In genomic region chr11:79087731-79088311, GRCm38 (mm10) we compare ENCODE assay signal across 10 mouse cellular contexts. TPM values are rescaled to one million over a fixed set of nuclear protein-coding genes. Genes with fewer than 3 reads are reported as not detected.
DNase-seq lines count a peak whose midpoint lies in the region; ATAC-seq and TF ChIP-seq lines count a peak whose summit lies in the region.
"Had no signal": no experiment of that assay in that cellular context is flagged by ENCODE, and none has a peak within 500 bp of the region (broad histone marks: within the 10 kb centered on the region; RNA-seq: fewer than 3 reads in every experiment).

No protein-coding gene starts in this region.

- no peaks in the 10 kb centered on the region for H3K36me3 ChIP-seq in forebrain, embryonic 10.5 days (replicated peaks)
- H3K36me3 ChIP-seq in forebrain, embryonic 11.5 days (ENCODE audit: control insufficient read depth, insufficient read depth, low read length), result no peaks in the 10 kb centered on the region
- H3K36me3 ChIP-seq in lung, postnatal 0 days (ENCODE audit: insufficient read depth, low read length), result no peaks in the 10 kb centered on the region
- H3K36me3 ChIP-seq in small intestine, adult 2 months (ENCODE audit: control insufficient read depth, insufficient read depth, low read length), result peaks cover 1% of the 10 kb centered on the region; the same call in 1 of the 2 replicates

- DNase-seq in forebrain, embryonic 10.5 days (ENCODE audit: extremely low spot score, low spot score), result no peak
- DNase-seq in forebrain, embryonic 11.5 days (ENCODE audit: low spot score), result no peak
- peak; percentile 72 for DNase-seq in lung, postnatal 0 days (ENCODE audit: low spot score)
- DNase-seq in lung, postnatal 14 days, result no peak
- peak; percentile 48 to 64 for DNase-seq in kidney, postnatal 36 days
- no peak for DNase-seq in testis, postnatal 10 days (ENCODE audit: low spot score)
- DNase-seq: B cell, adult 2 months; cerebellum, adult 8-10 months had no signal

- TF ChIP-seq CTCF in lung, postnatal 0 days (IDR thresholded peaks at IDR 0.05), result peak; percentile 31
- no peak for TF ChIP-seq CTCF in small intestine, adult 2 months (IDR thresholded peaks at IDR 0.05; ENCODE audit: extremely low read depth, insufficient read length, insufficient replicate concordance, low read depth, low read length)

- H3K4me2 ChIP-seq in forebrain, embryonic 11.5 days (ENCODE audit: low read depth, low read length, severe bottlenecking), result no peak overlapping the region
- no peak overlapping the region for H3K4me2 ChIP-seq in lung, postnatal 0 days (replicated peaks; ENCODE audit: low read depth, low read length)

- no peak overlapping the region for H3K9ac ChIP-seq in forebrain, embryonic 11.5 days (ENCODE audit: low read length)
- H3K9ac ChIP-seq in lung, postnatal 0 days (replicated peaks; ENCODE audit: low read depth), result no peak overlapping the region

- H3K27me3 ChIP-seq in forebrain, embryonic 10.5 days (ENCODE audit: poor library complexity, severe bottlenecking), result no peaks in the 10 kb centered on the region
- H3K27me3 ChIP-seq in forebrain, embryonic 11.5 days (ENCODE audit: control insufficient read depth, insufficient read depth, low read length), result no peaks in the 10 kb centered on the region
- H3K27me3 ChIP-seq in lung, postnatal 0 days (replicated peaks; ENCODE audit: insufficient read depth, low read length), result no peaks in the 10 kb centered on the region
- no peaks in the 10 kb centered on the region for H3K27me3 ChIP-seq in small intestine, adult 2 months (ENCODE audit: control insufficient read depth, insufficient read depth, low read length)

- peak overlapping the region; percentile 8 for H3K27ac ChIP-seq in forebrain, embryonic 10.5 days
- H3K27ac ChIP-seq in forebrain, embryonic 11.5 days (ENCODE audit: low read depth, low read length), result no peak overlapping the region
- H3K27ac ChIP-seq in lung, postnatal 0 days (ENCODE audit: low read length), result 0 out of 2 replicates have a peak overlapping the region, but pooled peaks have one; percentile 32
- H3K27ac ChIP-seq in small intestine, adult 2 months (ENCODE audit: insufficient read depth, low read depth, low read length), result peak overlapping the region; percentile 65

- peaks cover 43% of the 10 kb centered on the region for H3K4me1 ChIP-seq in forebrain, embryonic 10.5 days
- peaks cover 3% of the 10 kb centered on the region; the same call in 1 of the 2 replicates for H3K4me1 ChIP-seq in forebrain, embryonic 11.5 days (replicated peaks; ENCODE audit: control insufficient read depth, insufficient read depth, low read length)
- peaks cover 23% of the 10 kb centered on the region for H3K4me1 ChIP-seq in lung, postnatal 0 days (ENCODE audit: insufficient read depth, low read depth, low read length)
- peaks cover 24% of the 10 kb centered on the region for H3K4me1 ChIP-seq in small intestine, adult 2 months (ENCODE audit: control insufficient read depth, insufficient read depth, insufficient read length, low read length)

- TF ChIP-seq POLR2A in small intestine, adult 2 months (IDR thresholded peaks at IDR 0.05; ENCODE audit: low read depth, low read length), result no peak

- TF ChIP-seq EP300 in lung, postnatal 0 days (IDR thresholded peaks at IDR 0.05), result peak; percentile 26; the same call in 1 of the 2 replicates

- ATAC-seq in forebrain, embryonic 11.5 days (replicated peaks; ENCODE audit: low FRiP score), result no peak
- ATAC-seq in lung, postnatal 0 days, result peak; percentile 19; the same call in 1 of the 2 replicates
- no peak for ATAC-seq in inflammation-experienced regulatory T-cells, adult 6 months

- H3K4me3 ChIP-seq in forebrain, embryonic 10.5 days, result no peak overlapping the region
- no peak overlapping the region for H3K4me3 ChIP-seq in forebrain, embryonic 11.5 days (ENCODE audit: low read depth, low read length)
- H3K4me3 ChIP-seq in lung, postnatal 0 days (ENCODE audit: low read depth, low read length), result no peak overlapping the region
- no peak overlapping the region for H3K4me3 ChIP-seq in small intestine, adult 2 months (ENCODE audit: low read depth, low read length)

- 86% methylated on average over 4 of the region's 4 CpGs for WGBS in forebrain, embryonic 10.5 days
- WGBS in forebrain, embryonic 11.5 days, result 85% methylated on average over 4 of the region's 4 CpGs
- 60% methylated on average over 4 of the region's 4 CpGs for WGBS in lung, postnatal 0 days
- WGBS in small intestine, adult 2 months, result 70% methylated on average over 4 of the region's 4 CpGs

- H3K9me3 ChIP-seq in forebrain, embryonic 10.5 days, result no peaks in the 10 kb centered on the region
- H3K9me3 ChIP-seq in forebrain, embryonic 11.5 days (ENCODE audit: control insufficient read depth, low read length), result no peaks in the 10 kb centered on the region
- no peaks in the 10 kb centered on the region for H3K9me3 ChIP-seq in lung, postnatal 0 days (ENCODE audit: low read length)

RNA-seq across cellular contexts. Expression of gene Ksr1, which starts 58.4 kb away (rescaled TPM):
- 1.9 and 2.8 TPM in 2 replicates for polyA plus RNA-seq in forebrain, embryonic 10.5 days (2016; fragmentation: Nextera tagmentation; extraction: Ambion mirVana)
- polyA plus RNA-seq in forebrain, embryonic 11.5 days (2014; fragmentation: Nextera tagmentation; extraction: Ambion mirVana), result 5.2 and 7.2 TPM in 2 replicates
- 2.3 TPM in 2 replicates for polyA plus RNA-seq in lung, postnatal 0 days (2015; fragmentation: Nextera tagmentation; extraction: Ambion mirVana)
- polyA plus RNA-seq in small intestine, adult 2 months (2012; rRNA removed), result 43.9 and 106 TPM in 2 replicates
- polyA plus RNA-seq in inflammation-experienced regulatory T-cells, adult 6 months (2017; shearing (Covaris generic)), result 1 to 10 TPM; 3.6 to 4.6 (median 3.9) TPM

Comparison
In these comparisons a context has a peak if more than half of its experiments do, and no peak if none do; other contexts are left out.
1. DNase-seq: peak in lung, postnatal 0 days (single experiment) and kidney, postnatal 36 days (2 of 2); none in forebrain, embryonic 10.5 days (single experiment), forebrain, embryonic 11.5 days (single experiment), lung, postnatal 14 days (single experiment) and testis, postnatal 10 days (single experiment).